In genomic region chr3:95014428-95015151, GRCm38 (mm10) we compare ENCODE assay signal across 8 mouse cellular contexts. TPM values are rescaled to one million over a fixed set of nuclear protein-coding genes. Genes with fewer than 3 reads are reported as not detected.
A peak's percentile ranks its signal among the peaks of the same experiment; 100 is the strongest.
DNase-seq lines count a peak whose midpoint lies in the region; ATAC-seq and TF ChIP-seq lines count a peak whose summit lies in the region.

No protein-coding gene starts in this region.

- peak overlapping the region; percentile 92 for H3K27ac ChIP-seq in layer of hippocampus, adult 2 months
- H3K27ac ChIP-seq in brown adipose tissue, adult 24 weeks (replicated peaks; ENCODE audit: low read depth, low read length), result no peak overlapping the region
- H3K27ac ChIP-seq in forebrain, embryonic 12.5 days, result peak overlapping the region; percentile 97
- H3K27ac ChIP-seq in hindbrain, embryonic 13.5 days, result peak overlapping the region; percentile 85
- peak overlapping the region; percentile 66 for H3K27ac ChIP-seq in limb, embryonic 13.5 days
- peak overlapping the region; percentile 77 for H3K27ac ChIP-seq in midbrain, embryonic 12.5 days (replicated peaks)

- peak; percentile 6 for ATAC-seq in forebrain, embryonic 12.5 days (ENCODE audit: low FRiP score)
- peak; percentile 21 for ATAC-seq in hindbrain, embryonic 13.5 days (ENCODE audit: low FRiP score)
- ATAC-seq in limb, embryonic 13.5 days (ENCODE audit: low FRiP score, low read depth), result no peak
- peak; percentile 7 for ATAC-seq in midbrain, embryonic 12.5 days (ENCODE audit: low FRiP score, low read depth)

- H3K27me3 ChIP-seq in forebrain, embryonic 12.5 days, result no peaks in the 10 kb centered on the region
- H3K27me3 ChIP-seq in hindbrain, embryonic 13.5 days, result no peaks in the 10 kb centered on the region
- no peaks in the 10 kb centered on the region for H3K27me3 ChIP-seq in limb, embryonic 13.5 days
- no peaks in the 10 kb centered on the region for H3K27me3 ChIP-seq in midbrain, embryonic 12.5 days

- peak overlapping the region; percentile 95 for H3K4me2 ChIP-seq in forebrain, embryonic 12.5 days
- peak overlapping the region; percentile 98 for H3K4me2 ChIP-seq in hindbrain, embryonic 13.5 days
- H3K4me2 ChIP-seq in limb, embryonic 13.5 days (replicated peaks), result peak overlapping the region; percentile 95
- H3K4me2 ChIP-seq in midbrain, embryonic 12.5 days (replicated peaks), result peak overlapping the region; percentile 95

- no peaks in the 10 kb centered on the region for H3K9me3 ChIP-seq in forebrain, embryonic 12.5 days
- no peaks in the 10 kb centered on the region for H3K9me3 ChIP-seq in hindbrain, embryonic 13.5 days
- H3K9me3 ChIP-seq in limb, embryonic 13.5 days, result no peaks in the 10 kb centered on the region
- no peaks in the 10 kb centered on the region for H3K9me3 ChIP-seq in midbrain, embryonic 12.5 days

- WGBS in forebrain, embryonic 12.5 days, result under 1% methylated on average over 44 of the region's 44 CpGs
- under 1% methylated on average over 39 of the region's 44 CpGs for WGBS in hindbrain, embryonic 13.5 days
- under 1% methylated on average over 39 of the region's 44 CpGs for WGBS in limb, embryonic 13.5 days
- under 1% methylated on average over 44 of the region's 44 CpGs for WGBS in midbrain, embryonic 12.5 days

- DNase-seq in layer of hippocampus, adult 2 months (ENCODE audit: low spot score in 2 of 2), result peak in 1 of 2 experiments; percentile 34
- DNase-seq in layer of hippocampus, adult 8-10 months (ENCODE audit: low spot score in 2 of 2), result no peak
- peak; percentile 84 for DNase-seq in testis, postnatal 10 days (ENCODE audit: low spot score)

- H3K36me3 ChIP-seq in forebrain, embryonic 12.5 days (replicated peaks), result peaks cover 26% of the 10 kb centered on the region
- peaks cover 27% of the 10 kb centered on the region for H3K36me3 ChIP-seq in hindbrain, embryonic 13.5 days
- peaks cover 29% of the 10 kb centered on the region for H3K36me3 ChIP-seq in limb, embryonic 13.5 days
- H3K36me3 ChIP-seq in midbrain, embryonic 12.5 days, result peaks cover 26% of the 10 kb centered on the region

- H3K4me1 ChIP-seq in brown adipose tissue, adult 24 weeks (ENCODE audit: control insufficient read depth, insufficient read depth, insufficient read length, low read length), result no peaks in the 10 kb centered on the region
- peaks cover 27% of the 10 kb centered on the region for H3K4me1 ChIP-seq in forebrain, embryonic 12.5 days
- H3K4me1 ChIP-seq in hindbrain, embryonic 13.5 days (replicated peaks), result peaks cover 32% of the 10 kb centered on the region
- H3K4me1 ChIP-seq in limb, embryonic 13.5 days, result peaks cover 27% of the 10 kb centered on the region
- H3K4me1 ChIP-seq in midbrain, embryonic 12.5 days, result peaks cover 26% of the 10 kb centered on the region

- no peak for TF ChIP-seq CTCF in layer of hippocampus, adult 2 months (conservative IDR thresholded peaks at IDR 0.05)

- peak overlapping the region; percentile 84 for H3K9ac ChIP-seq in forebrain, embryonic 12.5 days
- peak overlapping the region; percentile 88 for H3K9ac ChIP-seq in hindbrain, embryonic 13.5 days
- peak overlapping the region; percentile 85 for H3K9ac ChIP-seq in limb, embryonic 13.5 days
- H3K9ac ChIP-seq in midbrain, embryonic 12.5 days (replicated peaks), result peak overlapping the region; percentile 87

- H3K4me3 ChIP-seq in layer of hippocampus, adult 2 months, result peak overlapping the region; percentile 78
- H3K4me3 ChIP-seq in brown adipose tissue, adult 24 weeks (ENCODE audit: insufficient read depth, low read depth, low read length), result peak overlapping the region; percentile 78
- H3K4me3 ChIP-seq in forebrain, embryonic 12.5 days (replicated peaks), result peak overlapping the region; percentile 90
- peak overlapping the region; percentile 80 for H3K4me3 ChIP-seq in hindbrain, embryonic 13.5 days
- H3K4me3 ChIP-seq in limb, embryonic 13.5 days, result peak overlapping the region; percentile 81
- peak overlapping the region; percentile 88 for H3K4me3 ChIP-seq in midbrain, embryonic 12.5 days

RNA-seq across cellular contexts. Expression of gene Zfp687, which starts 0.7 kb away (rescaled TPM):
- 10 to 100 TPM; 26.2 to 26.6 TPM for total RNA-seq in layer of hippocampus, adult 2 months (2021)
- 10 to 100 TPM; 25.1 to 35.1 (median 30.6) TPM for total RNA-seq in layer of hippocampus, adult 8-10 months (2022)
- 5.7 and 6.1 TPM in 2 replicates for polyA plus RNA-seq in brown adipose tissue, adult 24 weeks (2012; ENCODE audit: insufficient read depth, insufficient read length, missing spikeins)
- polyA plus RNA-seq in forebrain, embryonic 12.5 days (2016; fragmentation: Nextera tagmentation; extraction: Ambion mirVana), result 36.6 and 39.0 TPM in 2 replicates
- polyA plus RNA-seq in hindbrain, embryonic 13.5 days (2015; fragmentation: Nextera tagmentation; extraction: Ambion mirVana), result 21.6 and 22.8 TPM in 2 replicates
- polyA plus RNA-seq in limb, embryonic 13.5 days (2015; fragmentation: Nextera tagmentation; extraction: Ambion mirVana), result 23.5 and 24.4 TPM in 2 replicates
- polyA plus RNA-seq in midbrain, embryonic 12.5 days (2016; fragmentation: Nextera tagmentation; extraction: Ambion mirVana), result 40.2 and 41.3 TPM in 2 replicates

RNA-seq across cellular contexts. Expression of gene Psmd4, which starts 27.8 kb away (rescaled TPM):
- total RNA-seq in layer of hippocampus, adult 2 months (2021), result 100 to 1,000 TPM; 158 to 160 TPM
- 100 to 1,000 TPM; 137 to 166 (median 159) TPM for total RNA-seq in layer of hippocampus, adult 8-10 months (2022)
- polyA plus RNA-seq in brown adipose tissue, adult 24 weeks (2012; ENCODE audit: insufficient read depth, insufficient read length, missing spikeins), result 168 and 202 TPM in 2 replicates
- 283 and 295 TPM in 2 replicates for polyA plus RNA-seq in forebrain, embryonic 12.5 days (2016; fragmentation: Nextera tagmentation; extraction: Ambion mirVana)
- polyA plus RNA-seq in hindbrain, embryonic 13.5 days (2015; fragmentation: Nextera tagmentation; extraction: Ambion mirVana), result 269 and 277 TPM in 2 replicates
- polyA plus RNA-seq in limb, embryonic 13.5 days (2015; fragmentation: Nextera tagmentation; extraction: Ambion mirVana), result 282 and 310 TPM in 2 replicates
- 277 and 293 TPM in 2 replicates for polyA plus RNA-seq in midbrain, embryonic 12.5 days (2016; fragmentation: Nextera tagmentation; extraction: Ambion mirVana)

RNA-seq across cellular contexts. Expression of gene Pi4kb, which starts 40.1 kb away (rescaled TPM):
- total RNA-seq in layer of hippocampus, adult 2 months (2021), result 10 to 100 TPM; 58.7 to 64.4 TPM
- 10 to 100 TPM; 58.7 to 64.8 (median 59.6) TPM for total RNA-seq in layer of hippocampus, adult 8-10 months (2022)
- polyA plus RNA-seq in brown adipose tissue, adult 24 weeks (2012; ENCODE audit: insufficient read depth, insufficient read length, missing spikeins), result 16.6 and 17.7 TPM in 2 replicates
- polyA plus RNA-seq in forebrain, embryonic 12.5 days (2016; fragmentation: Nextera tagmentation; extraction: Ambion mirVana), result 17.2 and 25.5 TPM in 2 replicates
- polyA plus RNA-seq in hindbrain, embryonic 13.5 days (2015; fragmentation: Nextera tagmentation; extraction: Ambion mirVana), result 23.2 and 24.7 TPM in 2 replicates
- 27.8 and 34.3 TPM in 2 replicates for polyA plus RNA-seq in limb, embryonic 13.5 days (2015; fragmentation: Nextera tagmentation; extraction: Ambion mirVana)
- 23.0 and 25.7 TPM in 2 replicates for polyA plus RNA-seq in midbrain, embryonic 12.5 days (2016; fragmentation: Nextera tagmentation; extraction: Ambion mirVana)
